Mouse (Mus musculus): ENCODE results near the gene Olfr631.

- TF ChIP-seq CTCF (IDR thresholded peaks at IDR 0.05; ENCODE audit: low read depth, low read length) (no peak), POLR2AphosphoS5 (IDR thresholded peaks at IDR 0.05; ENCODE audit: insufficient replicate concordance, low read depth, low read length) (no peak)
Observed at GRCm38 (mm10) chr7:103903187-103903586, 25.4 kb upstream of the Olfr631 start, which contains the start of gene Olfr65.

Data from G1E (cell line).